Mouse (Mus musculus) liver, adult 2 months (tissue): ENCODE measurements at regions not wholly inside any gene's neighbourhood (a gene's known extent, or its start where the extent isn't known, plus 50 kb on each side); places are given as distances from the start of the nearest gene placed in this dataset.

Source experiments
- CTCF ChIP-seq: fragments of 200-500 bp; IDR thresholded peaks from 2 replicates; pipeline ENCODE4 v1.5.1; 2011; ENCODE audit warnings: low read depth, low read length, control low read depth
- POLR2A ChIP-seq: fragments of 200-500 bp; IDR thresholded peaks from 2 replicates; pipeline ENCODE4 v1.6.1; 2011; ENCODE audit warnings: low read length, control low read depth; ENCODE audit not compliant: insufficient read depth; ENCODE audit errors: extremely low read depth

GRCm38 (mm10) chr8:26559196-26559595 lies 417.9 kb upstream of the Zfp703 start:
- no peak for TF ChIP-seq CTCF
- no peak for TF ChIP-seq POLR2A
